Mouse (Mus musculus): ENCODE measurements at regions not wholly inside any gene's neighbourhood (a gene's known extent, or its start where the extent isn't known, plus 50 kb on each side); places are given as distances from the start of the nearest gene placed in this dataset.
A peak's percentile ranks its signal among the peaks of the same experiment; 100 is the strongest.
"Not testable (repeated sequence)": the region's sequence is repeated elsewhere in the genome, so short reads cannot be mapped to it uniquely, and the experiment has no call there.

GRCm38 (mm10) chr3:9057703-9058102, 552.2 kb downstream of the Zfp704 start:
- H3K9ac ChIP-seq (ENCODE audit: low read depth, poor library complexity, severe bottlenecking); H3K36me3 ChIP-seq (ENCODE audit: control insufficient read depth, insufficient read depth, low read length, poor library complexity, severe bottlenecking); H3K27me3 ChIP-seq (ENCODE audit: control insufficient read depth, insufficient read depth, low read length, poor library complexity, severe bottlenecking); H3K27ac ChIP-seq (ENCODE audit: insufficient read depth, low read length); H3K4me1 ChIP-seq (ENCODE audit: control insufficient read depth, insufficient read depth, low read length); H3K4me3 ChIP-seq (ENCODE audit: low read depth, low read length); H3K9me3 ChIP-seq (replicated peaks; ENCODE audit: control insufficient read depth, insufficient read depth, low read length, poor library complexity, severe bottlenecking): not testable (repeated sequence)
- peak; percentile 92 for TF ChIP-seq EP300 (IDR thresholded peaks at IDR 0.05; ENCODE audit: insufficient read depth, low read depth, low read length)

GRCm38 (mm10) chr3:9056846-9057245, 553.0 kb downstream of the Zfp704 start:
- TF ChIP-seq EP300 (IDR thresholded peaks at IDR 0.05; ENCODE audit: insufficient read depth, low read depth, low read length): no peak
- TF ChIP-seq CTCF (IDR thresholded peaks at IDR 0.05; ENCODE audit: low read depth, low read length): no peak
- no peak for TF ChIP-seq POLR2A (IDR thresholded peaks at IDR 0.05; ENCODE audit: insufficient read depth, low read length)
- Histone ChIP-seq H3K36me3 (ENCODE audit: control insufficient read depth, insufficient read depth, low read length, poor library complexity, severe bottlenecking) (no peaks in the 10 kb centered on the region), H3K9ac (ENCODE audit: low read depth, poor library complexity, severe bottlenecking) (no peak overlapping the region), H3K27ac (ENCODE audit: insufficient read depth, low read length) (no peak overlapping the region), H3K4me3 (ENCODE audit: low read depth, low read length) (no peak overlapping the region), H3K9me3 (replicated peaks; ENCODE audit: control insufficient read depth, insufficient read depth, low read length, poor library complexity, severe bottlenecking) (no peaks in the 10 kb centered on the region), H3K4me1 (ENCODE audit: control insufficient read depth, insufficient read depth, low read length) (peaks cover 2% of the 10 kb centered on the region), H3K27me3 (ENCODE audit: control insufficient read depth, insufficient read depth, low read length, poor library complexity, severe bottlenecking) (no peaks in the 10 kb centered on the region)

- Histone ChIP-seq H3K36me3 (ENCODE audit: control insufficient read depth, insufficient read depth, low read length, poor library complexity, severe bottlenecking) (no peaks in the 10 kb centered on the region), H3K4me3 (ENCODE audit: low read depth, low read length) (no peak overlapping the region), H3K27ac (ENCODE audit: insufficient read depth, low read length) (no peak overlapping the region), H3K4me1 (ENCODE audit: control insufficient read depth, insufficient read depth, low read length) (peaks cover 2% of the 10 kb centered on the region), H3K27me3 (ENCODE audit: control insufficient read depth, insufficient read depth, low read length, poor library complexity, severe bottlenecking) (no peaks in the 10 kb centered on the region), H3K9me3 (replicated peaks; ENCODE audit: control insufficient read depth, insufficient read depth, low read length, poor library complexity, severe bottlenecking) (no peaks in the 10 kb centered on the region), H3K9ac (ENCODE audit: low read depth, poor library complexity, severe bottlenecking) (no peak overlapping the region)
- TF ChIP-seq CTCF (IDR thresholded peaks at IDR 0.05; ENCODE audit: low read depth, low read length): no peak
- no peak for TF ChIP-seq EP300 (IDR thresholded peaks at IDR 0.05; ENCODE audit: insufficient read depth, low read depth, low read length)
- no peak for TF ChIP-seq POLR2A (IDR thresholded peaks at IDR 0.05; ENCODE audit: insufficient read depth, low read length)
These were observed 554.1 kb downstream of the Zfp704 start for GRCm38 (mm10) chr3:9055780-9056179.

All from ES-Bruce4 (cell line).